Mouse (Mus musculus): Measurements from ENCODE around the gene Flrt3. TPM values are rescaled to one million over a fixed set of nuclear protein-coding genes. Genes with fewer than 3 reads are reported as not detected.

The Flrt3 gene
- polyA plus RNA-seq, 1 experiment, result 11.8 TPM

- Histone ChIP-seq H3K4me1 (ENCODE audit: control insufficient read depth, insufficient read depth, low read length) (no peaks in the 10 kb centered on the region), H3K27ac (ENCODE audit: insufficient read depth, low read length) (no peak overlapping the region), H3K4me3 (replicated peaks; ENCODE audit: insufficient read depth, low read depth, low read length) (no peak overlapping the region), H3K27me3 (ENCODE audit: control insufficient read depth, insufficient read depth, low read length) (no peaks in the 10 kb centered on the region)
- DNase-seq, result no peak
- TF ChIP-seq CTCF (IDR thresholded peaks at IDR 0.05; ENCODE audit: borderline replicate concordance, insufficient read depth, low read depth, low read length) (no peak), POLR2A (IDR thresholded peaks at IDR 0.05; ENCODE audit: borderline replicate concordance, insufficient read depth, low read length) (no peak)
- 86% methylated on average over 2 of the region's 2 CpGs for WGBS
Observed at GRCm38 (mm10) chr2:140621730-140622337, 49.4 kb downstream of the Flrt3 start.

- H3K4me3 ChIP-seq (replicated peaks; ENCODE audit: insufficient read depth, low read depth, low read length), result no peak overlapping the region
- no peak for TF ChIP-seq CTCF (IDR thresholded peaks at IDR 0.05; ENCODE audit: borderline replicate concordance, insufficient read depth, low read depth, low read length)
- TF ChIP-seq POLR2A (IDR thresholded peaks at IDR 0.05; ENCODE audit: borderline replicate concordance, insufficient read depth, low read length), result no peak
- no peak for DNase-seq
- over 99% methylated on average over 2 of the region's 2 CpGs for WGBS
- H3K27ac ChIP-seq (ENCODE audit: insufficient read depth, low read length), result no peak overlapping the region
- no peaks in the 10 kb centered on the region for H3K4me1 ChIP-seq (ENCODE audit: control insufficient read depth, insufficient read depth, low read length)
- H3K27me3 ChIP-seq (ENCODE audit: control insufficient read depth, insufficient read depth, low read length), result no peaks in the 10 kb centered on the region
Observed at GRCm38 (mm10) chr2:140615451-140615850, 55.8 kb downstream of the Flrt3 start.

All from cerebellum, adult 2 months (tissue).